Mouse (Mus musculus) spleen, adult 12 weeks (tissue): ENCODE measurements at regions not wholly inside any gene's neighbourhood (a gene's known extent, or its start where the extent isn't known, plus 50 kb on each side); places are given as distances from the start of the nearest gene placed in this dataset.

Experiments
- DNase-seq: peaks from one replicate; pipeline ENCODE4 v3.0.0; 2022; ENCODE audit warnings: low spot score

- DNase-seq, result no peak
Measured at GRCm38 (mm10) chr2:71690277-71691161, 54.9 kb upstream of the Itga6 start.

GRCm38 (mm10) chr2:71694758-71695310 is 50.6 kb upstream of the Itga6 start:
- no peak for DNase-seq
